Mouse (Mus musculus): ENCODE measurements at regions not wholly inside any gene's neighbourhood (a gene's known extent, or its start where the extent isn't known, plus 50 kb on each side); places are given as distances from the start of the nearest gene placed in this dataset.

- DNase-seq: no peak
Observed at GRCm38 (mm10) chr13:83880772-83881171, 341.3 kb upstream of the Tmem161b start.

- no peak for DNase-seq
Observed at GRCm38 (mm10) chr13:83882839-83883238, 339.3 kb upstream of the Tmem161b start.

GRCm38 (mm10) chr13:83883821-83884220, 338.3 kb upstream of the Tmem161b start:
- DNase-seq: no peak

GRCm38 (mm10) chr13:83884226-83884625, 337.9 kb upstream of the Tmem161b start:
- DNase-seq: no peak

- no peak for DNase-seq
Observed at GRCm38 (mm10) chr13:83884766-83885543, 337.1 kb upstream of the Tmem161b start.

- DNase-seq: no peak
Observed at GRCm38 (mm10) chr13:83885729-83886128, 336.4 kb upstream of the Tmem161b start.

- DNase-seq: no peak
Observed at GRCm38 (mm10) chr13:83914697-83915096, 307.4 kb upstream of the Tmem161b start.

- no peak for DNase-seq
Observed at GRCm38 (mm10) chr13:83932761-83933160, 289.3 kb upstream of the Tmem161b start.

GRCm38 (mm10) chr13:83946495-83946894, 275.6 kb upstream of the Tmem161b start:
- no peak for DNase-seq

GRCm38 (mm10) chr13:83951163-83951562, 270.9 kb upstream of the Tmem161b start:
- no peak for DNase-seq

- DNase-seq: no peak
Observed at GRCm38 (mm10) chr13:83951808-83952207, 270.3 kb upstream of the Tmem161b start.

- DNase-seq: no peak
Observed at GRCm38 (mm10) chr13:83952353-83952752, 269.7 kb upstream of the Tmem161b start.

GRCm38 (mm10) chr13:83952862-83953261, 269.2 kb upstream of the Tmem161b start:
- no peak for DNase-seq

- no peak for DNase-seq
Observed at GRCm38 (mm10) chr13:83955701-83956100, 266.4 kb upstream of the Tmem161b start.

GRCm38 (mm10) chr13:83978541-83978940, 243.6 kb upstream of the Tmem161b start:
- DNase-seq: no peak

GRCm38 (mm10) chr13:83979535-83979934, 242.6 kb upstream of the Tmem161b start:
- no peak for DNase-seq

GRCm38 (mm10) chr13:83984651-83985331, 237.3 kb upstream of the Tmem161b start:
- no peak for DNase-seq

- DNase-seq: no peak
Observed at GRCm38 (mm10) chr13:83987746-83988423, 234.2 kb upstream of the Tmem161b start.

GRCm38 (mm10) chr13:83988517-83988916, 233.6 kb upstream of the Tmem161b start:
- no peak for DNase-seq

GRCm38 (mm10) chr13:83997599-83998369, 224.3 kb upstream of the Tmem161b start:
- DNase-seq: no peak

GRCm38 (mm10) chr13:84021771-84022170, 200.3 kb upstream of the Tmem161b start:
- no peak for DNase-seq

GRCm38 (mm10) chr13:84023021-84023420, 199.1 kb upstream of the Tmem161b start:
- no peak for DNase-seq

- DNase-seq: peak; percentile 12
Observed at GRCm38 (mm10) chr13:84023637-84024036, 198.5 kb upstream of the Tmem161b start.

All from kidney, postnatal 14 days (tissue).